Mouse (Mus musculus) ES-E14 (cell line): Measurements from ENCODE around the gene Mmgt2. TPM values are rescaled to one million over a fixed set of nuclear protein-coding genes. Genes with fewer than 3 reads are reported as not detected.

Source experiments
- DNase-seq: peaks from one replicate; pipeline ENCODE4 v3.0.0-alpha.2; 2013; ENCODE audit warnings: low read depth, low spot score
- H3K27ac ChIP-seq: 2 replicates; pipeline ENCODE4 v1.5.1; 2012; ENCODE audit warnings: low read depth, mild to moderate bottlenecking, low read length, moderate library complexity, mixed read lengths; ENCODE audit not compliant: poor library complexity, insufficient read depth, severe bottlenecking
- H3K36me3 ChIP-seq: 2 replicates; pipeline ENCODE4 v1.6.1; 2012; ENCODE audit warnings: mild to moderate bottlenecking, low read length, moderate library complexity, mixed read lengths; ENCODE audit not compliant: control insufficient read depth, poor library complexity, insufficient read depth, severe bottlenecking
- H3K4me1 ChIP-seq, 2 experiments: fragments of 150-350 bp in 1 of 2; sonication (generic) in 1 of 2; 2 replicates each; pipeline ENCODE4 v1.6.1; 2012; ENCODE audit warnings: low read length in 2 of 2, mild to moderate bottlenecking in 1 of 2, mixed read lengths in 1 of 2; ENCODE audit not compliant: control insufficient read depth in 2 of 2, insufficient read depth in 2 of 2, poor library complexity in 1 of 2
- H3K4me3 ChIP-seq, 2 experiments: fragments of 150-350 bp in 1 of 2; sonication (generic) in 1 of 2; 2 replicates each; pipeline ENCODE4 v1.5.1; 2012; ENCODE audit warnings: low read length in 2 of 2, low read depth in 1 of 2, mild to moderate bottlenecking in 1 of 2, mixed read lengths in 1 of 2; ENCODE audit not compliant: insufficient read depth in 1 of 2, poor library complexity in 1 of 2, severe bottlenecking in 1 of 2
- H3K9ac ChIP-seq: 2 replicates; pipeline ENCODE4 v1.6.1; 2012; ENCODE audit warnings: low read depth, mild to moderate bottlenecking, low read length, mixed read lengths; ENCODE audit not compliant: poor library complexity, insufficient read depth, severe bottlenecking
- H3K9me3 ChIP-seq: fragments of 150-350 bp; sonication (generic); 2 replicates; pipeline ENCODE4 v1.6.1; 2012; ENCODE audit warnings: low read depth, mild to moderate bottlenecking, low read length; ENCODE audit not compliant: control insufficient read depth, insufficient read depth
- CHD2 ChIP-seq: IDR thresholded peaks from 2 replicates; pipeline ENCODE4 v1.6.1; 2014; ENCODE audit warnings: mild to moderate bottlenecking, low read depth, low read length, inconsistent platforms
- HCFC1 ChIP-seq: IDR thresholded peaks from 2 replicates; pipeline ENCODE4 v1.6.1; 2012; ENCODE audit warnings: low read length, inconsistent platforms, borderline replicate concordance; ENCODE audit not compliant: insufficient read depth
- MAFK ChIP-seq: IDR thresholded peaks from 2 replicates; pipeline ENCODE4 v1.6.1; 2014; ENCODE audit warnings: mild to moderate bottlenecking, low read depth, low read length, inconsistent platforms; ENCODE audit not compliant: insufficient read depth
- ZC3H11A ChIP-seq: IDR thresholded peaks from 2 replicates; pipeline ENCODE4 v1.6.1; 2012; ENCODE audit warnings: low read depth, mild to moderate bottlenecking, inconsistent platforms, low read length, borderline replicate concordance
- ZNF384 ChIP-seq: IDR thresholded peaks from 2 replicates; pipeline ENCODE4 v1.6.1; 2012; ENCODE audit warnings: low read depth, low read length, inconsistent platforms
- in situ Hi-C, 2 experiments: fragments of 600-800 bp; cut with MboI; formaldehyde crosslinking; loops; one replicate each; pipeline ENCODE4 v1.15.1; 2025; ENCODE audit warnings: low sequenced_read_pairs in 2 of 2, inconsistent platforms in 1 of 2; ENCODE audit not compliant: unreplicated experiment in 2 of 2
- total RNA-seq: library from RNA; depleted of rRNA; stranded (reverse); fragments of 300-350 nt; gene quantifications from 2 replicates; pipeline ENCODE4 v1.2.3, GENCODE M21; 2012

Gene Mmgt2
- total RNA-seq, 1 experiment: 11.4 TPM

- no peak for DNase-seq
- TF ChIP-seq MAFK (no peak), ZC3H11A (no peak), ZNF384 (no peak), HCFC1 (no peak), CHD2 (no peak)
- Histone ChIP-seq H3K9ac (no peak overlapping the region), H3K4me1 (peaks cover 3 to 13% of the 10 kb centered on the region in 2 experiments; a peak in 2 of 4 replicates), H3K4me3 (no peak overlapping the region), H3K36me3 (no peaks in the 10 kb centered on the region; the same call in 1 of the 2 replicates), H3K27ac (no peak overlapping the region), H3K9me3 (no peaks in the 10 kb centered on the region)
- in situ Hi-C loops: no loop called here
These were observed 10.7 kb upstream of the Mmgt2 start for GRCm38 (mm10) chr11:62637806-62638205.

- in situ Hi-C loops: no loop called here
- H3K4me3 ChIP-seq: no peak overlapping the region
- no peak for DNase-seq
- H3K4me1 ChIP-seq: peaks cover 3 to 18% of the 10 kb centered on the region in 2 experiments; a peak in 2 of 4 replicates
- no peaks in the 10 kb centered on the region for H3K9me3 ChIP-seq
- no peak overlapping the region for H3K27ac ChIP-seq
- H3K9ac ChIP-seq: no peak overlapping the region
- H3K36me3 ChIP-seq: no peaks in the 10 kb centered on the region; the same call in 1 of the 2 replicates
- TF ChIP-seq ZC3H11A (no peak), MAFK (no peak), CHD2 (no peak), HCFC1 (no peak), ZNF384 (no peak)
These were observed 10.1 kb upstream of the Mmgt2 start for GRCm38 (mm10) chr11:62638402-62638801.

GRCm38 (mm10) chr11:62640378-62640777 lies 8.1 kb upstream of the Mmgt2 start:
- Histone ChIP-seq H3K4me3 (no peak overlapping the region), H3K9ac (no peak overlapping the region), H3K36me3 (no peaks in the 10 kb centered on the region; the same call in 1 of the 2 replicates), H3K4me1 (peaks cover 11 to 29% of the 10 kb centered on the region in 2 experiments), H3K27ac (no peak overlapping the region), H3K9me3 (no peaks in the 10 kb centered on the region)
- TF ChIP-seq MAFK (no peak), ZC3H11A (no peak), CHD2 (no peak), ZNF384 (no peak), HCFC1 (no peak)
- in situ Hi-C loops: no loop called here
- DNase-seq: no peak

GRCm38 (mm10) chr11:62642023-62642844 lies 6.2 kb upstream of the Mmgt2 start:
- in situ Hi-C loops: no loop called here
- DNase-seq: no peak
- no peaks in the 10 kb centered on the region for H3K9me3 ChIP-seq
- no peak overlapping the region for H3K4me3 ChIP-seq
- no peak overlapping the region for H3K9ac ChIP-seq
- peaks cover 15 to 36% of the 10 kb centered on the region in 2 experiments for H3K4me1 ChIP-seq
- no peak for TF ChIP-seq MAFK
- no peaks in the 10 kb centered on the region; the same call in 1 of the 2 replicates for H3K36me3 ChIP-seq
- no peak overlapping the region for H3K27ac ChIP-seq
